Mouse (Mus musculus) heart, embryonic 13.5 days (tissue): ENCODE data around the gene Gm3453. TPM values are rescaled to one million over a fixed set of nuclear protein-coding genes. Genes with fewer than 3 reads are reported as not detected.
"Not testable (repeated sequence)": the region's sequence is repeated elsewhere in the genome, so short reads cannot be mapped to it uniquely, and the experiment has no call there.

ENCODE experiments used
- ATAC-seq: fragments of 200-750 bp; cut with Nextera tagmentation; 2 replicates; pipeline ENCODE4 v1.8.0; 2017; ENCODE audit warnings: moderate TSS enrichment; ENCODE audit not compliant: insufficient number of reproducible peaks, low FRiP score, low TSS enrichment; ENCODE audit errors: extremely low read depth
- H3K27ac ChIP-seq: fragments of 300-500 bp; sonication (generic); replicated peaks from 2 replicates; pipeline ENCODE4 v1.5.1; 2015; ENCODE audit warnings: moderate library complexity, mild to moderate bottlenecking, inconsistent platforms
- H3K27me3 ChIP-seq: fragments of 300-500 bp; sonication (generic); replicated peaks from 2 replicates; pipeline ENCODE4 v1.6.1; 2015; ENCODE audit warnings: mild to moderate bottlenecking, inconsistent platforms
- H3K36me3 ChIP-seq: fragments of 300-500 bp; sonication (generic); 2 replicates; pipeline ENCODE4 v1.6.1; 2015; ENCODE audit warnings: mild to moderate bottlenecking, inconsistent platforms
- H3K4me1 ChIP-seq: fragments of 300-500 bp; sonication (generic); 2 replicates; pipeline ENCODE4 v1.6.1; 2015; ENCODE audit warnings: inconsistent platforms
- H3K4me2 ChIP-seq: fragments of 300-500 bp; sonication (generic); 2 replicates; pipeline ENCODE4 v1.6.1; 2015; ENCODE audit warnings: inconsistent platforms, mild to moderate bottlenecking, moderate library complexity
- H3K4me3 ChIP-seq: fragments of 300-500 bp; sonication (generic); 2 replicates; pipeline ENCODE4 v1.5.1; 2015; ENCODE audit warnings: moderate library complexity, mild to moderate bottlenecking, inconsistent platforms
- H3K9ac ChIP-seq: fragments of 300-500 bp; sonication (generic); 2 replicates; pipeline ENCODE4 v1.6.1; 2015; ENCODE audit warnings: inconsistent platforms, mild to moderate bottlenecking, moderate library complexity
- H3K9me3 ChIP-seq: fragments of 300-500 bp; sonication (generic); 2 replicates; pipeline ENCODE4 v1.6.1; 2016; ENCODE audit warnings: inconsistent platforms
- WGBS: fragments of 180-500 bp; shearing (Covaris S2); methylation state at CpG from one replicate; pipeline ENCODE4 v1.1.7; 2015; ENCODE audit warnings: mixed read lengths; 5-methylcytosine and 5-hydroxymethylcytosine counted together
- polyA plus RNA-seq: library from polyadenylated mRNA; unstranded; fragments of >200 nt; fragmentation: Nextera tagmentation; extraction: Ambion mirVana; gene quantifications from 2 replicates; pipeline ENCODE4 v1.2.1, GENCODE M21; 2015

Gm3453 gene
- not detected in 2 replicates for polyA plus RNA-seq

GRCm38 (mm10) chr14:5979037-5979436 lies at the start of gene Gm3453:
Gm3453 (minus strand) TSS chr14:5979137.
- H3K27ac ChIP-seq, H3K4me3 ChIP-seq, H3K9me3 ChIP-seq, H3K4me1 ChIP-seq, H3K36me3 ChIP-seq, H3K4me2 ChIP-seq, H3K9ac ChIP-seq, H3K27me3 ChIP-seq, ATAC-seq: not testable (repeated sequence)
- 61% methylated on average over 2 of the region's 2 CpGs for WGBS

GRCm38 (mm10) chr14:5987136-5987535 lies 8.2 kb upstream of the Gm3453 start:
- not testable (repeated sequence) for H3K9me3 ChIP-seq, H3K36me3 ChIP-seq, H3K27me3 ChIP-seq, H3K9ac ChIP-seq, H3K27ac ChIP-seq, ATAC-seq, H3K4me2 ChIP-seq, H3K4me3 ChIP-seq, H3K4me1 ChIP-seq
- 59% methylated on average over 7 of the region's 7 CpGs for WGBS

- ATAC-seq, H3K4me1 ChIP-seq, H3K9ac ChIP-seq, H3K9me3 ChIP-seq, H3K36me3 ChIP-seq, H3K4me2 ChIP-seq, H3K27ac ChIP-seq, H3K4me3 ChIP-seq, H3K27me3 ChIP-seq: not testable (repeated sequence)
- WGBS: 45% methylated on average over 4 of the region's 4 CpGs
Observed at GRCm38 (mm10) chr14:5962441-5962840, 16.5 kb downstream of the Gm3453 start.

- H3K4me3 ChIP-seq: peak within 1 kb of the TSS; percentile 58
- WGBS: 3% methylated on average over 14 of the region's 23 CpGs
- not testable (repeated sequence) for H3K9me3 ChIP-seq, H3K4me1 ChIP-seq, ATAC-seq, H3K36me3 ChIP-seq, H3K27me3 ChIP-seq, H3K27ac ChIP-seq
- peak within 1 kb of the TSS; percentile 79 for H3K4me2 ChIP-seq
- peak within 1 kb of the TSS; percentile 73 for H3K9ac ChIP-seq
Observed at GRCm38 (mm10) chr14:5961635-5962034, 17.3 kb downstream of the Gm3453 start, which contains the start of gene Gm3248. Gm3248 (minus strand) TSS chr14:5961745.

- Histone ChIP-seq H3K4me2 (peak overlapping the region; percentile 79), H3K4me3 (peak overlapping the region; percentile 58), H3K9ac (peak overlapping the region; percentile 73)
- WGBS: under 1% methylated on average over 19 of the region's 24 CpGs
- H3K27me3 ChIP-seq, H3K4me1 ChIP-seq, ATAC-seq, H3K27ac ChIP-seq, H3K9me3 ChIP-seq, H3K36me3 ChIP-seq: not testable (repeated sequence)
Observed at GRCm38 (mm10) chr14:5961102-5961501, 17.8 kb downstream of the Gm3453 start.

- not testable (repeated sequence) for H3K4me3 ChIP-seq, H3K4me2 ChIP-seq, H3K9ac ChIP-seq, H3K9me3 ChIP-seq, H3K27me3 ChIP-seq, H3K36me3 ChIP-seq, H3K27ac ChIP-seq, ATAC-seq, H3K4me1 ChIP-seq
- 0% methylated on average over 3 of the region's 10 CpGs for WGBS
Observed at GRCm38 (mm10) chr14:5960479-5960878, 18.5 kb downstream of the Gm3453 start.

GRCm38 (mm10) chr14:5923276-5923675 lies 55.7 kb downstream of the Gm3453 start:
- not testable (repeated sequence) for H3K4me2 ChIP-seq, H3K9ac ChIP-seq, H3K9me3 ChIP-seq, H3K27ac ChIP-seq, H3K4me3 ChIP-seq, H3K27me3 ChIP-seq, H3K4me1 ChIP-seq, H3K36me3 ChIP-seq, ATAC-seq
- 64% methylated on average over 7 of the region's 7 CpGs for WGBS

Other genes starting within 250 kb of the Gm3453 start
- gene Gm3373, start 237.6 kb downstream of the Gm3453 start, polyA plus RNA-seq: not detected in 2 replicates
- gene Gm3383, start 171.2 kb downstream of the Gm3453 start, polyA plus RNA-seq: 0.56 and 0.98 TPM in 2 replicates
- not detected in 2 replicates for gene Gm3424, start 148.8 kb downstream of the Gm3453 start, polyA plus RNA-seq
- 0.17 TPM in 1 of 2 replicates, not detected in the other for gene Gm8237, start 98.8 kb downstream of the Gm3453 start, polyA plus RNA-seq
- gene Gm3248, start 17.4 kb downstream of the Gm3453 start, polyA plus RNA-seq: 0.56 and 0.59 TPM in 2 replicates
- not detected in 2 replicates for gene Gm6337, start 79.1 kb upstream of the Gm3453 start, polyA plus RNA-seq
- gene Gm8206, start 114.8 kb upstream of the Gm3453 start, polyA plus RNA-seq: 0.57 and 0.78 TPM in 2 replicates
- 2.4 and 2.8 TPM in 2 replicates for gene Gm3468, start 129.5 kb upstream of the Gm3453 start, polyA plus RNA-seq
- not detected in 2 replicates for gene Gm3476, start 146.7 kb upstream of the Gm3453 start, polyA plus RNA-seq
- gene Gm21560, start 240.2 kb upstream of the Gm3453 start, polyA plus RNA-seq: not detected in 2 replicates